Mouse (Mus musculus) lung, postnatal 36 days (tissue): ENCODE measurements around the gene Fam168b.
A peak's percentile ranks its signal among the peaks of the same experiment; 100 is the strongest.

ENCODE experiments used
- DNase-seq: peaks from one replicate; pipeline ENCODE4 v3.0.0; 2022; ENCODE audit warnings: mixed read lengths

The Fam168b gene

DNA sequence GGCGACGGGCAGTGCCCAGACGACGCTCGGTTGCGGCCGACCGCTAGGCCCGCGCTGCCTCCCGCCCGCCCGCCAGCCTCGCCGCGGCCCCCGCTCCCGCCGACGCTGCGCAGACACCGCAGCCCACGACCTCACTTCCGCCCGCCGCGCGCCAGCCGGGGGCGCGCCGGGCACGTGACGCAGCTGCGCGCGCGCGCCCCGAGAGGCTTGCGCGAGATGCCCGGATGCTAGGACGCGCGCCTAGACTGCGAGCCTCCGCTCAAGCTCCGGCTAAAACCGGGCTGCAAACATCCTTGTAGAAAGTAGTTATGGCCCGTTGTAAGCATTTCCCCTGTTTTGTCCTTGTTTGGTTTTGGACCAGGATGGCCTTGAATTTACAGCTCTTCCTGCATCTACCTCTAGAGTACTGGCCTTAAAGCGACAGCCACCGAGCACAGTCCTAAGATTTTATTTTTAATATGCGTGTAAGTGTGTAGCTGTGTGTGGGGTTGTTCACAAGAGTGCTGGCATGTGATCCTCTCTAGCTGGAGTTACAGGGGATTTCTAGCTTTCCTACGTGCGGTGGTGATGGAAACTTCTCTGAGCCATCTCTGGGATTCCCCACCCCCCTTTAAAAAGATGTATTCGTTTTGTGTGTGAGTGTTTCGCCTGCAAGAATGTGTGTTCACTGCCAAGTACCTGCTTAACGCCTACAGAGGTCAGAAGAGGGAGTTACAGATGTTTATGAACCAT is at the start of gene Fam168b:
Gene Fam168b (minus strand): TSS at position 179 of the 732 bp plus-strand sequence.
- peak; percentile 91 for DNase-seq

DNA sequence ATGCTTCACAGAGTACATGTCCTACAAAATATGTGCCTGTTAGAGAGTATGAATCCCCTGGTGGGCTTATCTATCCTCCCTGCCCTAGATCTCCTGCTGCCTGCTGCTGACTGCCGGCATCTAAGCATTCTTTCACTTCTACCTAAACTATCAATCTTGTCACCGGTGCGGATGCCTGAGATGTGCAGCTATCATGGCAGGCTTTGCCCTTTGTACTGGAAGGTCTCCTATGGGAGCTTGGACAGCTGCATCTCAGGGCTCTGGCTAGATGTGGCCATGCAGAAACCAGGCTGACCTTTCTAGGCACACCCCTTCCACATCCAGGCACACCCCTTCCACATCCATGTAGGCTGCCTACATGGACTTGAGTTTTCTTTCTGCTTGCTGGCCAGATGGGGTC is 49.6 kb upstream of the Fam168b start:
- DNase-seq, result no peak

DNA sequence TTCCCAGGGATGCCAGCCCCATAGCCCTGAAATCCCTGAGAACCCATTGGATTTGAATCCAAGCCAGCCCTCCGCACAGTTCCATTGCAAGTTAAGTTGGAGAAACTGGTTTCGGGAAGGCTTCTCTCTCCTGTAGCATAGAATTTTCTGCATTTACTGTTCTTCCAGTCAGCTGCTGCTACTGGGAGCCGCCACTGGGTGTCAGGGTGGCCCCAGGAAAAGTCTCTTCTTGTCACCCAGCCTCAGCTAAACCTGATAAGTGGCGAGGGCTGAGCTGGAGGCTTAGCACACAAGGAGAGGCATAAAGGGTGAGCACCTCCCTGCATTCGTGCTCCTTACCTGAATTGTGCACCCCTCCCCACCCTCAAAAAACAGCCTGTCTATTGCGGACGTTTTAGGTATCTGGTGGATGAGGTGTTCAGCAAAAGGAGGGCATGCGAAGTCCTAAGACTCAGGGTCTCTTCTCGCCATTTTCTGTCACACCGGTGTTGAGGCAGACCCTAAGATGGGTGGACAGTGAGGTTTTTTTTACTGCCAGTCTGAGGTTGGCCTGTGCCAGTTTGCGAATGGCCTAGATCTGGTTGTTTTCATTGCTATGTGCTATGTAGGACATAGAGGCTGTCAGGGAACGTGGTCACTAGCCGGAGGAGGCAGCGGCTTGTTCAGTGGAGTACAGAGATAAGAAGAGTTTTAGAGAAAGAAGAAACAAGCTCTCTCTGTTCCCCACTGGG is 48.9 kb upstream of the Fam168b start:
- peak; percentile 21 for DNase-seq

- no peak for DNase-seq
Observed at GRCm38 (mm10) chr1:34883776-34884175, 40.9 kb upstream of the Fam168b start.

GRCm38 (mm10) chr1:34879611-34880010 is 36.7 kb upstream of the Fam168b start:
- no peak for DNase-seq

GRCm38 (mm10) chr1:34873551-34873950 is 30.7 kb upstream of the Fam168b start:
- no peak for DNase-seq

DNA sequence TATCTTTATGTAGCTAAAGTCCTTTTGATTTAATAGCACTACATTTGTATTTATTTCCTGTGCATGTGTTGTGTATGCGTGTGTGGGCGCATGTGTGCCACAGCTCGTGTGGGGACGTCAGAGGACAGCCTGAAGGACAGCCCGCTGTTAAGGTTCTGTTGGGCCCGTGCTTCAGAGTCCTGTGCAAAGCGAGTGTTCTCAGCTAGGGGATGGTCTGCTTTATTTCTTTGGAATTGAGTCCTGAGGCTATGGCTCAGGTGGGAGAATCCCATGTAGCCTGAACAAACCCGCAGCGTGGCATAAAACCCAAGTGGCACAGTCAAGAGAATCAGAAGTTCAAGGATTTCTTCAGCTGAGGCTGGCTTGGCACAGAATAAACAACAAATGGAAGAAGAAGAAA is 28.3 kb upstream of the Fam168b start:
- DNase-seq, result no peak

GRCm38 (mm10) chr1:34869231-34869630 is 26.4 kb upstream of the Fam168b start:
- no peak for DNase-seq

- DNase-seq, result no peak
Observed at GRCm38 (mm10) chr1:34868391-34868790, 25.5 kb upstream of the Fam168b start.

- no peak for DNase-seq
Observed at GRCm38 (mm10) chr1:34867574-34867955, 24.7 kb upstream of the Fam168b start.

DNA sequence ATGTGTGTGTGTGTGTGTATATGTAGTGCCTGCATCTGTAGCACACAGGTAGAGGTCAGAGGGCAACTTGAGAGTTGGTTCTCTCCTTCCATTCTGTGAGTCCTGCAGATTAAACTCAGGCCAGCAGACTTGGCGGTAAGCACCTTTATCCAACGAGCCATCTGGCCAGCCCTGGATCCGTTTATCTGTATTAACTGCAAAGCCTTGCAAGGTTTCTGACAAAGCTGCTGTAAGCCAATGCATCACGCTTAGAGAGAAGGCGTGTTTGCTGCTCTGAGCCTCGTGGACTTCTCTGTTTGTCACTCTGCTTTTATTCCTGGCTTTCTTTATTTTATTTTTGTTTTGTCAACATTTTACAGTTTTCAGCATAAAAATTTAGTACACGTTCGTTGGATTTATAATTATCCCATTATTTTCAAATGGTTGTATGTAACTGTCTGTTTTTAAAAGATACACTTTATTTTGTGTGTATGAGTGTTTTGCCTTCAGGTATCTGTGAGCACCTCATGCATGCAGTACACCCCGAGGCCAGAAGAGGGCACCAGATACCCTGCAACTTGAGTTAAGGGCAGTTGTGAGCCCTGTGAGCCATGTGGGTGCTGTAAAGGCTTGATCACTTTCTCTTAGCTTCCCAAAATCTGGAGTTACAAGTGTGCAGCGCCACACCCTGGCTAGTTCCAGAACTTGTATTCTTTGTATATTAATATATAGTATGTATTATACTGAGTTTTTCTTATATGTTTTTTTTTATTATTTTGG is 24.1 kb upstream of the Fam168b start:
- DNase-seq, result peak; percentile 97

DNA sequence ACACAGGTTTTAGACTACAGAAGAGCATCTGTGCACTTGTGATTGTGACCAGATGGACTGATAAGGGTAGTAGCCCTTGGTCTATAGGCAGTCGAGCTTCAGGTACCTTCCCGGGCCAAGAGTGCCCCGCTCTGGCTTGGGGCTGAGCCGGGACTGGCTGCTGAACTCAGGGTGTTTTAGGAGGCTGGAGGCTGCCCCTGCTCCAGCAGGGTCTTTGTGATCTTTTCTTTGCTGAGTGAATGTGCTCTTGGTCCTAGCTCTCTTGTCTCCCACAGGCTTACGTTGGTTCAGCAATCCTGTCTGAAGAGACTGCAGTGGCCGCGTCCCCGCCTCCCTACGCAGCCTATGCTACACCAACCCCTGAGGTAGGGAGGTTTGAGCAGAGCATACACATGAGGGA is 23.0 kb upstream of the Fam168b start:
- no peak for DNase-seq

GRCm38 (mm10) chr1:34864243-34864642 is 21.4 kb upstream of the Fam168b start:
- DNase-seq, result peak; percentile 46

DNA sequence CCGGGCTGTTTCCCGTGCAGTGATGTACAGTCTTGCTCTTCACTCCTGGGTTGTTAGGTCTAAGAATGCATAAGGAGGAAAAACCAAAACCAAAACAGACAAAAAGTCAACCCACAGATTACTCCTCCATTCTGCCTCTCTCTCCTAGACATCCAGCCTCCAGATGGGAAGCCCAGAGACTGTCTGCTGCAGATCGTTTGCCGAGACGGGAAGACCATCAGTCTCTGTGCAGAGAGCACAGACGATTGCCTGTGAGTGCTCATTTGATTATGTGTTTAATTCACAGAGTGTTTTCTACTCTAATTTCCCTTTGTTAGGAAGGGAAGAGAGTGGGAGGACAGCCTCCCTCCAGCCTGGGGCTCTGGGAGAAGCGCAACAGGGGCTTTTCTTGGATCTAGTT is 20.5 kb upstream of the Fam168b start:
- no peak for DNase-seq

DNA sequence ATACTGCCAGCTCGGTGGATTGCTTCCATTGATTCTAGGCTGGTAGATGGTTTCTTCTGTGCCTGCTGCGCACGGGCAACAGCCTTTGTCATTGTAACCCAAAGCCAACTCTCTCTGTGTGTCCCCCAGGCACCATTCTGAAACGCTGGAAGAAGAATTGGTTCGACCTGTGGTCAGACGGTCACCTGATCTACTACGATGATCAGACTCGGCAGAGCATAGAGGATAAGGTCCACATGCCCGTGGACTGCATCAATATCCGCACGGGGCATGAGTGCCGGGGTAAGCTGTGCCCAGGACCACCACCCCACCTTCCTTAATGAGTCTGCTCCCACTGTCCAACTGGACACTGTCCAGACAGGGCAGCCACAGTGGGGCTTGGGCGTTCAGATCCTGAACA is 20.0 kb upstream of the Fam168b start:
- no peak for DNase-seq

DNA sequence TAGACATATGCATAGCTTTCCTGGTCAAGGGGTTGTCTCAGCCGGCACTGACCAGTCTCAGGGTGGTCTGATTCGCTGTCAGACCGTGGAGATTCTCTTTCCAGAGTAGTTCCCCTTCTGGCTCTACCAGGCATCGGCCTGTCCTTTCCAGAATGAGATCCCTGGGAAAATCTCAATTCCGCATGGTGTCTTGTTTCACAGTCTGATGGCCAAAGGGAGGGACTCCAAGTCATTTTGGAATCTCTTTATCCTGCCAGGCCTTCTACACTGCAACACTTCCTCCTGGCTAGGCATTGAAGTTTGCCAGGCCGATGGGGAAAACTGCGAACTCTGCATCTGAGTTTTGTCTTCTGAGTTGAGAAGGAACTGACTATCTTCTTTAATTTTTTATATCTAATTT is 17.3 kb upstream of the Fam168b start:
- no peak for DNase-seq

DNA sequence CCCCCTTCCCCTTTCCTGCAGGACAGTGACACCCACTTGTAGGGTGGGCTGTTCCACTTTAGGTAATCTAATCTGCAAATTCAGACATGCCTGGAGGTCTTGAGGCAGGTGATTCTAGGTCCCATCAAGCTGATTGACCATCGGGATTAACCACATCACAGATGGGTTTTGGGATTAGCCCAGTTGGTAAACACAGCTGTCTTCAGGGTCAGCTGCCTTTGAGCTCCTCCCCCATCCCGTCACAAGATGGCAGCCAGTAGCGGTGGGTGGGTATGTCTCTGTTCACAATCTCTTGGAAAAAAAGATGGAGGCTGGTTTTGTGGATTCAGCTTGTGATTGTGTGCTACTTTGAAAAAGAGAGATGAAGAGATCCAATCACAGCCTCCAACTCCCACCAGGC is 16.9 kb upstream of the Fam168b start:
- no peak for DNase-seq

GRCm38 (mm10) chr1:34858671-34859070 is 15.8 kb upstream of the Fam168b start:
- DNase-seq, result peak; percentile 59

DNA sequence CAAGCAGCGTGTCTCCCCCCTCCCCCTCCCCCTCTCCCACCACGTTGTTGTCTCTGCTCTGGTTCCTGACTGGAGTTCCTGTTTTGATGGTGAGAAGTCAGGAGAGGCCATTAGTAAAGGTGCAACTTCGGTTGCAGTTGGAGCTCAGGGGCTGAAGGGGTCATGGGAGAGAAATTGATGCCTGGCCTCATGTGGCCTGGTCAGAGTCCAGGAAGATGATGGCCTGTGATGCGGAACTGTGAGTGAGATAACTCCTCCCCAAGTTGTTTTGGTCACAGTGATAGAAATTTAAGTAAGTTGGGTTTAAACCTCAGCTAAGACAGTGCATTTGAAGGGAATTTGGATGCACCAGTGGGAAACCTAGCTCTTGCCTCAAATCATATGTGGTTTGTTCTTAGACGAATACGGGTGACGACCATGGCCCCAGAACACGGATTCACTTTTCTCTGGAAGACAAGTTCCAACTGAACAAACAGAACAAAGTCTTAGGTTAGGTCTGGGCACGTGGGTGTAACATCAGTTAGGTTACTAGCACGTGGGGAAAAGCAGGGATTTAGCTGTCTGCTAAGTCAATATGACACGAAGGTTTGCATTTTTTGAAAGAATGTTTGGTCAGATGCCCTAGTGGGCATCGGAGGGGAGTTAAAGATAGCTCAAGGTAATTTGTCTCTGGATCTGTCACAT is 12.3 kb upstream of the Fam168b start:
- DNase-seq, result no peak

- no peak for DNase-seq
Observed at GRCm38 (mm10) chr1:34853786-34854185, 10.9 kb upstream of the Fam168b start.

DNA sequence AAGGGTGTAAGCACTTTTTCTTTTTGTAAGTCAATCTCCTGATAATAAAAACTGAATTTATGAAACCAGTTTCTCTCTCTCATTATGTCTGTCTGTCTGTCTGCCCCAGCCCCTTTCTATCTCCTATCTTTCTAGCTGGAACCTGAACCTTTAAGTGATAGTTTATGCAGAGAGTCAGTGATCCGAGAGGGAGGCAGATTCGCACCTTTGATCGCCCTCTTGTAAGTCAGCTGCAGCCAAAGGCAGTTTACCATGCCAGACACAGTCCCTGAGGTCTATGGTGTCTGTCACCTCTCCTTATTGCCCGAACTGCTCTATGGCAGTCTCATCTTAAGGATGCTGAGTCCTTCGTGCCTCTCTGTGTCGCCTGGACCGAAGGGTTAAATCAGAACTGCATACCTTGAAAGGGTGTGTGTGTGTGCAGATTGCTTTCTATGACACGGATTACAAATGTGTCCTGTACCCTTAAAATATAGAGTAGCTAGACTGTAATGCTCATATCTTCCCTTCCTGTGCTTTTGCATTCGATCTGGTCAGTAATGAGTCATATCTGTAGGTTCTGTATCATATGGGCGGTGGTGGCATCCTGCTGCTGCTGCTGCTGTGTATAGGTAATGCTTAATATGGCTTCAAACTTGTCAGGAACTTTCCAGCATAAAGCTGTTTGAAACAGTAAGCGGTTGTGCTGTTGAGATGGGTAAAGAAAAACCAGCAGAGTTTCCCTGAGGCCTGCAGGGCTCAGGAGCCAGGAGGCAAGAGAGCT is 9.4 kb upstream of the Fam168b start:
- DNase-seq, result no peak

GRCm38 (mm10) chr1:34851562-34851961 is 8.7 kb upstream of the Fam168b start:
- DNase-seq, result peak; percentile 79
